Mouse (Mus musculus) left cerebral cortex, postnatal 36 days (tissue): Measurements from ENCODE around the gene 5330417H12Rik. TPM values are rescaled to one million over a fixed set of nuclear protein-coding genes. Genes with fewer than 3 reads are reported as not detected.

Source experiments
- DNase-seq, 2 experiments: peaks; one replicate each; pipeline ENCODE4 v3.0.0; 2021 to 2022; ENCODE audit warnings: low spot score in 2 of 2, mixed read lengths in 1 of 2
- intact Hi-C: fragments of 180-260 bp; cut with DNase I; formaldehyde crosslinking; loops from one replicate; pipeline ENCODE4 v1.15.1; 2025
- total RNA-seq, 2 experiments: library from RNA; stranded (reverse); gene quantifications; 2 replicates each; pipeline ENCODE4 v1.2.3; 2021

The 5330417H12Rik gene
- not detected for total RNA-seq

GRCm38 (mm10) chr7:107625061-107625460 lies at the start of gene 5330417H12Rik:
Gene 5330417H12Rik (minus strand): TSS chr7:107625161.
- no peak for DNase-seq
- intact Hi-C loops = no loop called here

GRCm38 (mm10) chr7:107668514-107668913 lies 43.6 kb upstream of the 5330417H12Rik start:
- intact Hi-C loops = no loop called here
- no peak for DNase-seq

- intact Hi-C loops = no loop called here
- DNase-seq = no peak
Measured at GRCm38 (mm10) chr7:107666262-107666902, 41.4 kb upstream of the 5330417H12Rik start.

- intact Hi-C loops = no loop called here
- peak; percentile 37 to 39 for DNase-seq
Measured at GRCm38 (mm10) chr7:107665586-107666261, 40.8 kb upstream of the 5330417H12Rik start.

- intact Hi-C loops = no loop called here
- peak in 1 of 2 experiments; percentile 18 for DNase-seq
Measured at GRCm38 (mm10) chr7:107665221-107665585, 40.2 kb upstream of the 5330417H12Rik start.

- intact Hi-C loops = loop anchor here (5.0 kb wide), 2 partner anchors 43 to 118 kb away; no protein-coding TSS in a partner anchor
- DNase-seq = peak; percentile 8 to 9
Measured at GRCm38 (mm10) chr7:107664063-107665056, 39.4 kb upstream of the 5330417H12Rik start.

- no peak for DNase-seq
- intact Hi-C loops = loop anchor here (5.0 kb wide), 2 partner anchors 44 to 119 kb away; no protein-coding TSS in a partner anchor
Measured at GRCm38 (mm10) chr7:107663621-107664020, 38.7 kb upstream of the 5330417H12Rik start.

GRCm38 (mm10) chr7:107661843-107662281 lies 36.9 kb upstream of the 5330417H12Rik start:
- intact Hi-C loops = loop anchor here (2.0 to 5.0 kb wide), 3 partner anchors 45 to 120 kb away; no protein-coding TSS in a partner anchor
- DNase-seq = no peak

- DNase-seq = peak; percentile 39 to 65
- intact Hi-C loops = loop anchor here (2.0 to 5.0 kb wide), 3 partner anchors 46 to 121 kb away; no protein-coding TSS in a partner anchor
Measured at GRCm38 (mm10) chr7:107661189-107661842, 36.4 kb upstream of the 5330417H12Rik start.

GRCm38 (mm10) chr7:107659186-107659918 lies 34.4 kb upstream of the 5330417H12Rik start:
- DNase-seq = no peak
- intact Hi-C loops = no loop called here

GRCm38 (mm10) chr7:107656451-107656850 lies 31.5 kb upstream of the 5330417H12Rik start:
- no peak for DNase-seq
- intact Hi-C loops = no loop called here

- intact Hi-C loops = no loop called here
- no peak for DNase-seq
Measured at GRCm38 (mm10) chr7:107651821-107652220, 26.9 kb upstream of the 5330417H12Rik start.

- DNase-seq = no peak
- intact Hi-C loops = no loop called here
Measured at GRCm38 (mm10) chr7:107649990-107650389, 25.0 kb upstream of the 5330417H12Rik start.

GRCm38 (mm10) chr7:107648937-107649688 lies 24.2 kb upstream of the 5330417H12Rik start:
- no peak for DNase-seq
- intact Hi-C loops = no loop called here

GRCm38 (mm10) chr7:107644987-107645386 lies 20.0 kb upstream of the 5330417H12Rik start:
- no peak for DNase-seq
- intact Hi-C loops = no loop called here

GRCm38 (mm10) chr7:107642586-107643275 lies 17.8 kb upstream of the 5330417H12Rik start:
- intact Hi-C loops = no loop called here
- no peak for DNase-seq

GRCm38 (mm10) chr7:107638026-107638425 lies 13.1 kb upstream of the 5330417H12Rik start:
- intact Hi-C loops = no loop called here
- DNase-seq = no peak
